Mouse (Mus musculus) olfactory bulb, adult 2 months (tissue): Measurements from ENCODE around the gene Jup.

Experiments
- CTCF ChIP-seq: fragments of 200-500 bp; IDR thresholded peaks from 2 replicates; pipeline ENCODE4 v1.5.1; 2012; ENCODE audit warnings: low read depth, mild to moderate bottlenecking, low read length, moderate library complexity; ENCODE audit not compliant: insufficient read depth
- POLR2A ChIP-seq: fragments of 200-500 bp; IDR thresholded peaks from 2 replicates; pipeline ENCODE4 v1.6.1; 2012; ENCODE audit warnings: mild to moderate bottlenecking, low read depth, low read length, moderate library complexity; ENCODE audit not compliant: insufficient read depth

- TF ChIP-seq CTCF (no peak), POLR2A (no peak)
Measured at GRCm38 (mm10) chr11:100333944-100334457, 63.6 kb downstream of the Jup start, which contains the start of gene Gast.
